Mouse (Mus musculus): ENCODE measurements around the gene Mfng. TPM values are rescaled to one million over a fixed set of nuclear protein-coding genes. Genes with fewer than 3 reads are reported as not detected.

The Mfng gene
- polyA plus RNA-seq, 1 experiment = 78.0 TPM

DNA sequence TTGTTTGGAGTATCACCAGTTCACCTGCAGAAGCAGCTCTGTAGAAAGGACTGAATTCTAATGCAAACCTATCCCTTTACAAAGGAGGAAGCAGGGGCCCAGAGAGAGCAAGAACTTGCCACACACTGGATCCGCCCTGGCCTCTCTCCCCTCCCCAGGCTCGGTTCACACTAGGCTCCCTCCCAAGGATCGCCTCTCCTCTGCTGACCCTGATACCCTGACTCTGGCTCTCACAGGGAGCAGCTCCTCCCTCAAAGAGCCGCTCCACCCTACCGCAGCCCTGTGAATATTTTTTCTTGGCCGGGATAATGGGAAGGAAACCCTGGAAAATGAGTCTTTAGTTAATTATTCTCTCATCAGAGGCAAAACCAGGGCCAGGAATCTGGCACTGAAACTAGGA is 31.1 kb upstream of the Mfng start:
- TF ChIP-seq CTCF (IDR thresholded peaks at IDR 0.05; ENCODE audit: insufficient read depth, low read length) = no peak
- TF ChIP-seq POLR2A (IDR thresholded peaks at IDR 0.05; ENCODE audit: borderline replicate concordance, extremely low read depth, low read depth, low read length) = no peak
- Histone ChIP-seq H3K4me3 (replicated peaks; ENCODE audit: extremely low read depth, low read depth, low read length) (no peak overlapping the region), H3K4me1 (ENCODE audit: control insufficient read depth, insufficient read depth, low read length) (peaks cover 2% of the 10 kb centered on the region)
- WGBS = 35% methylated on average over 6 of the region's 6 CpGs
- DNase-seq = no peak

DNA sequence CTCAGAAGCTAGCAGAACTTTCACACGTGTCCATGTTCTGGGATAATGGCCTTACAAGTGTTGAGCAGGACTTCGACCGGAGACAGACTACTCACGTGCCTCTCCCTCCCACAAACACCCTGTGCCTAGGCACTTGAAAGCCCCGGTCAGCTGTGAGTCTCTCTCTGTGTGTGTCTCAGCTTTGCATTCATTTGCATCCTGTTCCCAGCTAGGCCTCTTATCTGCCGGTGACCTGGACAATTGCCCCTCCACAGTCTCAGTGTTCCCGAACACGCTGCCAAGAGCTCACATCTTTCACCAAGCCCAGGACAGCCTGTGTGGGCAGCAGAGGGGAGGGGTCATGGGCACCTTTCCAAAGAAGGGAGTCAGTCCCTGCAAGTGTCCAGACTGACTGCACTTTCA is 30.2 kb upstream of the Mfng start:
- peak; percentile 65 for DNase-seq
- TF ChIP-seq POLR2A (IDR thresholded peaks at IDR 0.05; ENCODE audit: borderline replicate concordance, extremely low read depth, low read depth, low read length) (no peak), CTCF (IDR thresholded peaks at IDR 0.05; ENCODE audit: insufficient read depth, low read length) (no peak)
- WGBS = 9% methylated on average over 8 of the region's 8 CpGs
- H3K4me1 ChIP-seq (ENCODE audit: control insufficient read depth, insufficient read depth, low read length) = peaks cover 2% of the 10 kb centered on the region
- H3K4me3 ChIP-seq (replicated peaks; ENCODE audit: extremely low read depth, low read depth, low read length) = no peak overlapping the region

DNA sequence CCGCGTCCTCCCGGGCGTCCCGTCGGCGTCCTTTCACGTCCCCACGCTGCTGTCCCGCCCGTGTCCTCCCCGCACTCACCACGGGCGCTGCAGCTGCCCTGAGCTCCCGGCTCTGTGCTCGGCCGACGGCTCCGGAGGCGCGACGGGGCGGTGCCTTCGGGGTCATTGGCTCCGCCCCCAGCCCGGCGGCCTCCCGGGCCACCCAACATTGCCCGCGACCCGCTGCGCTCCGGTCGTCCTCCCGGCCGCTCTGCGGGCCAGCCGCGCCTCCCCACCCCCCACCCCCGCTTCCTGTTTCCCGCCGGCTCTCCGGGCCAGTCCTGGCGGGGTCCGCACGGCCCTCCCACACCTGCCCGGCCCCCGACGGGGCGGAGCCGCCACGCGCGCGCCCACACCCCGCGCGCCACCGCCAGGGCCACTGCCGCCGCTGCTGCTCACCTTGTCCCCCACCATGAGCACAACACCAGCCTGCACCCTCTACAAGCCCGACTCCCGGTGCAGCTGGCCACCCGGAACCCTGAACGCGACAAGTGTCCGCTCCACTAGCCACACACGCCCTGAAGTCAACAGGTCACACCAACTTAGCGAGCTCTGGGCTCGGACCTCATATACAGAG is 29.6 kb upstream of the Mfng start, which contains the start of gene Card10:
TSS of gene Card10 (minus strand) at position 267 of the 616 bp plus-strand sequence.
- peak; percentile 94 for TF ChIP-seq POLR2A (IDR thresholded peaks at IDR 0.05; ENCODE audit: borderline replicate concordance, extremely low read depth, low read depth, low read length)
- TF ChIP-seq CTCF (IDR thresholded peaks at IDR 0.05; ENCODE audit: insufficient read depth, low read length) = no peak
- peak; percentile 78 for DNase-seq
- 1% methylated on average over 57 of the region's 70 CpGs for WGBS
- Histone ChIP-seq H3K4me1 (ENCODE audit: control insufficient read depth, insufficient read depth, low read length) (peaks cover 2% of the 10 kb centered on the region), H3K4me3 (replicated peaks; ENCODE audit: extremely low read depth, low read depth, low read length) (peak within 1 kb of the TSS; percentile 84)

DNA sequence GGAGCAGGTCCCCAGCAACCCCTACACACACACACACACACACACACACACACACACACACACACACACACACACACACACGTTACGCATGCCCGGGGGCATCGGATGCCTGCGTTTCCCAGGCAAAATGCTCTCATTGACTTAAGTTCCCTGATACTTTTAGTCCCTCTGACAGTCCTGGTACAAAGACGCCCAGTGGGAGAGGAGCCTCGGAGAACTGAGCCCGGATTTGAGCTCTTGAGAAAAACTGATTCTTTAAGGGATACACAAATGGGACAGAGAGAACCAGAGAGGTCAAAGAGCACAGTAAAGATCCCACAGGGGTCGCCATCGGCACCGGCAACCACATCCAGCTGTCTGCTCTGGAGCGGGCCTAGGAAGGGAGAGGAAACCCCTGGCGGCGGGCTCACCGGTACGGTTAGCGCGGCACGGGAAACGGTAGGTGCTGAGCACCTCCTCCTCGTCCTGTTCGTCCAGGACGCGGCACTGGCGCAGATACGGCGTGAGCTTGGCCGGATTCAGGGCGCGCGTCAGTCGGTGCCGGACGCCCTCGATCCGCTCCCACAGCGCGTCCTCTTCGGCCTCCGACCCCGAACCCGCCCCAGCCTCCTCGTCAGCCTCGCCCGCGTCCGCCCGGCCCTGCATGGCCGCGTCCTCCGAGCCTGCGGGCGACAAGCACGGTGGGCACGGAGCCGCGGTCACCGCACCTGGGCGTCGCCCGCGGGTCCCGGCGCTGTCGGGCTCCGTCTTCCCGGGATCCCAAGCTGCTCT is 28.9 kb upstream of the Mfng start:
- H3K4me3 ChIP-seq (replicated peaks; ENCODE audit: extremely low read depth, low read depth, low read length) = peak overlapping the region; percentile 84
- DNase-seq = peak; percentile 70
- TF ChIP-seq POLR2A (IDR thresholded peaks at IDR 0.05; ENCODE audit: borderline replicate concordance, extremely low read depth, low read depth, low read length) (no peak), CTCF (IDR thresholded peaks at IDR 0.05; ENCODE audit: insufficient read depth, low read length) (no peak)
- WGBS = 4% methylated on average over 58 of the region's 67 CpGs
- H3K4me1 ChIP-seq (ENCODE audit: control insufficient read depth, insufficient read depth, low read length) = peaks cover 2% of the 10 kb centered on the region

DNA sequence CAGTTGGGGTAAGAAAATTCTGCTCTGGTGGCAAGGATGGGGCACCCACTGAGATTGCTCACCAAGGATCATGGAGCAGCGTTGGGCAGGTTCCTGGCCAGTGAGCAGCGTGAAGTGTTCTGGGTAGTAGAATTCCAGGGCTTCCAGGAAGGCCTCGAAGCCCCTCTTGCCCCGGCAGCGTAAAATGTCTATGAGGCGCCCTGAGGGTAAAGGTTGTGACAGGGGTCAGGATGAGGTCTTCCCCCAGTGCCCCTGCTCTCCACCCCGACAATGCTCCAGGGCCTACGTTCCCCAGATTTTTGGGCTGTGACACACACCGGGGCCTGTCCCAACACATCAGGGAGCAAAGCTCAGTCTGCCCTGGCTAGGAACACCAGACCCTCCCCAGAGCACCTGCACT is 28.3 kb upstream of the Mfng start:
- 45% methylated on average over 9 of the region's 9 CpGs for WGBS
- TF ChIP-seq POLR2A (IDR thresholded peaks at IDR 0.05; ENCODE audit: borderline replicate concordance, extremely low read depth, low read depth, low read length) (no peak), CTCF (IDR thresholded peaks at IDR 0.05; ENCODE audit: insufficient read depth, low read length) (no peak)
- no peak for DNase-seq
- H3K4me1 ChIP-seq (ENCODE audit: control insufficient read depth, insufficient read depth, low read length) = peaks cover 2% of the 10 kb centered on the region
- peak overlapping the region; percentile 84 for H3K4me3 ChIP-seq (replicated peaks; ENCODE audit: extremely low read depth, low read depth, low read length)

DNA sequence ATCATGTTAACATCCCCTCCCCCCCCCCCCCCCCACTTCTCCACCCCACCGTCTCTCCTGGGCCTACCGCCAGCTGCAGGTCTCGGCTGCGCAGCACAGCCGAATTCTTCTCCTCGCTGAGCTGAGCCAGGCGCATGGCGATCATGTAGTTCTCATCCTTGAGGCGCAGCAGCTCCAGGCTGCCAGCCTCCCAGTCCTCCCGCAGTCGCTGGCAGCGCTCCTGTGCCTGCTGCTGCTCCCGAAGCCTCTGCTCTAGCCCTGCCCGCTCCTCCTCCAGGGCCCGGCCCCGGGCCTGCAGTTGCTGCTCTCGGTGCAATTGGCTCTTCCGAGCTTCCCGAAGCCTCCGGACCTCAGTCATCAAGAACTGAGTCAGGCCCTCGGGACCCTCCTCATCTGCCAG is 25.8 kb upstream of the Mfng start:
- H3K4me1 ChIP-seq (ENCODE audit: control insufficient read depth, insufficient read depth, low read length) = peaks cover 10% of the 10 kb centered on the region
- WGBS = 47% methylated on average over 21 of the region's 21 CpGs
- no peak for DNase-seq

DNA sequence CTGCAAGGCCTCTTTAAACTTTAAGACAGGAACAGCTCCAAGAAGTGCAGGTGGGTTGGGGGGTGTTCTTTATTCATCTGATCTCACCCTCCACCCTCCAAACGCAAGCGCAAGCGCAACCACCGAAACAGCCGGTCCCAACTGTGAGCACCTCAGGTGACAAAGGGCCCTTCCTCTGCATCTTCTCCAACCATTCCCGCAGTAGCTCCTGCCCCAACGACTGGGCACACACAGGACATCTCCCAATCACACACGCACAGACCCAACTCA is 23.7 kb upstream of the Mfng start:
- DNase-seq = no peak
- 81% methylated on average over 8 of the region's 8 CpGs for WGBS

More for the DNA sequence above, 25.8 kb upstream of the Mfng start:
- no peak for TF ChIP-seq CTCF (IDR thresholded peaks at IDR 0.05; ENCODE audit: insufficient read depth, low read length)
- TF ChIP-seq POLR2A (IDR thresholded peaks at IDR 0.05; ENCODE audit: borderline replicate concordance, extremely low read depth, low read depth, low read length) = no peak
- H3K4me3 ChIP-seq (replicated peaks; ENCODE audit: extremely low read depth, low read depth, low read length) = no peak overlapping the region

DNA sequence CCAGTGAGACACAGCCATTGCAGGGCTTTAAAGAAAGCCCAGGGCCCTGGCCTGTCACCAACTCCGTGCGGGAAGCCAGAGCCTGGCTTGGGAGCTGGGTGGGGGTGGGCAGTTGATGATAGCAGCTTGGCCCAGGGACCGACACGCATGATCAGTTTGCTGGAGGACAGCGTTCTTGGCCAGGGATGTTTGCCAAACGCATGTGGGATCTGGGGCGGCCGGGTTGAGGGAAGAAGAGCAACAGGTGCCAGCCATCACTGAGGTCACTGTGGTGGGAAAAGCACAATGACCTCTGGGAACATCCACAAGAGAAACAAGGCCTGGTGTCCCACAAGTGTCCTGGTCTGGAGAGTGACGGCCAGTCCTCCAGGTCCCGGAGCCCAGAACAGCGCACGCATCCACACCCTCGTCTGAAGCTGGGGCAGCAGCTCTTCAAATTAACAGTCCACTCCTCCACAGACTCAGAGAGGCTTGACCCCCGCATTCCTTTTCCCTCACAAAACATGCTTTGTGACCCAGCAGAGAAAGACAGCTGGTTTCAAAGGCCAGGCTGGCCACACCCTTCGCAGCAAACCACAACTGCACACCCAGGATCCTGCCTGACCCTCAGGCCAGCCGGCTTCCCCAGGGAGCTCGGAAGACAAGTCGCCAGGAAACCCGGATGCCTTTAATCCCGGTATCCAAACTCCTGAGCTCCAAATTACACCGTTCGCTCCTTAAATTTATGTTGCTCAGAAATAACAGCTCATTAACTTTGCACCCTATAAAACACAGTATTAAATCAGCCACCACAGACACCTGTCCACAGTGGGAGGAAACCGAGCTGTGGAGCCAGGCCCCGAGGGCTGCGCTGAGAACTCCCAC is 23.2 kb upstream of the Mfng start:
- DNase-seq = no peak
- H3K4me1 ChIP-seq (ENCODE audit: control insufficient read depth, insufficient read depth, low read length) = peaks cover 8% of the 10 kb centered on the region; the same call in 1 of the 2 replicates
- no peak for TF ChIP-seq CTCF (IDR thresholded peaks at IDR 0.05; ENCODE audit: insufficient read depth, low read length)
- no peak for TF ChIP-seq POLR2A (IDR thresholded peaks at IDR 0.05; ENCODE audit: borderline replicate concordance, extremely low read depth, low read depth, low read length)
- 35% methylated on average over 25 of the region's 25 CpGs for WGBS
- no peak overlapping the region for H3K4me3 ChIP-seq (replicated peaks; ENCODE audit: extremely low read depth, low read depth, low read length)

More for the DNA sequence above, 23.7 kb upstream of the Mfng start:
- TF ChIP-seq CTCF (IDR thresholded peaks at IDR 0.05; ENCODE audit: insufficient read depth, low read length) (no peak), POLR2A (IDR thresholded peaks at IDR 0.05; ENCODE audit: borderline replicate concordance, extremely low read depth, low read depth, low read length) (no peak)
- Histone ChIP-seq H3K4me1 (ENCODE audit: control insufficient read depth, insufficient read depth, low read length) (peaks cover 8% of the 10 kb centered on the region; the same call in 1 of the 2 replicates), H3K4me3 (replicated peaks; ENCODE audit: extremely low read depth, low read depth, low read length) (no peak overlapping the region)

DNA sequence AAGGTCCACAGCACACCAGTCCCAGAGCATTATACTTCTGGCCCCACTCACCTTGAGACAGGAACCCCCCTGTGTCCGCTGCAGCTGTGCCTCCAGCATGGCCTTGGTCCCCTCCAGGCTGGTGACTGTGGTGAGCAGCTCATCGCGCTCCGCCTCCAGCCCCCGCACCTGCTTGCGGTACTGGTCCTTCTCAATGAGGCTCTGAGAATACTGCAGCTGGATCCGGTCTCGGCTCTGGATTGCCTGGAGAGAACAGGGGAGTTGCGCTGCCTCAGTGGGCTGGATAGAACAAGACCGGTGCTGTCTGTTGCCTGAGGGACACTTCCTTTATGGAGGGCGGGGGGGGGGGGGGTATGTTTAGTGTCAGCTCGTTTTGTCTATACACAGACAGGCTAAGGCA is 17.7 kb upstream of the Mfng start:
- no peak for DNase-seq
- Histone ChIP-seq H3K4me1 (ENCODE audit: control insufficient read depth, insufficient read depth, low read length) (peaks cover 35% of the 10 kb centered on the region), H3K4me3 (replicated peaks; ENCODE audit: extremely low read depth, low read depth, low read length) (no peak overlapping the region)
- TF ChIP-seq CTCF (IDR thresholded peaks at IDR 0.05; ENCODE audit: insufficient read depth, low read length) = no peak
- TF ChIP-seq POLR2A (IDR thresholded peaks at IDR 0.05; ENCODE audit: borderline replicate concordance, extremely low read depth, low read depth, low read length) = no peak
- WGBS = 68% methylated on average over 12 of the region's 12 CpGs

Data from lung, adult 2 months (tissue).